Comparison of ENCODE assay signal across 29 mouse cellular contexts in genomic region chr14:32175310-32175709, GRCm38 (mm10). TPM values are rescaled to one million over a fixed set of nuclear protein-coding genes. Genes with fewer than 3 reads are reported as not detected.
A peak's percentile ranks its signal among the peaks of the same experiment; 100 is the strongest.
DNase-seq lines count a peak whose midpoint lies in the region; ATAC-seq and TF ChIP-seq lines count a peak whose summit lies in the region.
"Had no signal": no experiment of that assay in that cellular context is flagged by ENCODE, and none has a peak within 500 bp of the region (broad histone marks: within the 10 kb centered on the region; RNA-seq: fewer than 3 reads in every experiment).

No protein-coding gene starts in this region.

- TF ChIP-seq CTCF in G1E (IDR thresholded peaks at IDR 0.05; ENCODE audit: low read depth, low read length): no peak

- no peak overlapping the region for H3K4me3 ChIP-seq in liver, embryonic 12.5 days
- H3K4me3 ChIP-seq in G1E (ENCODE audit: low read depth, low read length): no peak overlapping the region
- H3K4me3 ChIP-seq: embryonic facial prominence, embryonic 13.5 days; forebrain, embryonic 13.5 days; heart, embryonic 10.5 days; heart, embryonic 15.5 days; hindbrain, embryonic 15.5 days had no signal

- DNase-seq in frontal cortex, postnatal 10 days (ENCODE audit: low spot score in 2 of 2): no peak
- DNase-seq in liver (no peak), G1E (ENCODE audit: low spot score) (no peak)
- no peak for DNase-seq in T-cell, adult 2 months (ENCODE audit: low spot score)
- DNase-seq in spleen, postnatal 10 days (ENCODE audit: low spot score in 2 of 2): no peak
- DNase-seq: adrenal gland, adult 2 months; adrenal gland, postnatal 25 days; B cell, adult 2 months; cerebellum, adult 11 months; cerebellum, adult 8-10 months; cerebellum, postnatal 14 days; forebrain, postnatal 0 days; gastrocnemius, postnatal 36 days; heart, adult 18-20 months; heart, postnatal 36 days had no signal

- H3K4me1 ChIP-seq in liver, embryonic 12.5 days: peaks cover 33% of the 10 kb centered on the region
- peaks cover 34% of the 10 kb centered on the region for H3K4me1 ChIP-seq in G1E (ENCODE audit: insufficient read depth, low read depth, low read length)
- H3K4me1 ChIP-seq: embryonic facial prominence, embryonic 13.5 days; forebrain, embryonic 13.5 days; heart, embryonic 10.5 days; hindbrain, embryonic 15.5 days had no signal

- WGBS in liver, embryonic 12.5 days (ENCODE audit: insufficient replicate concordance): 44% methylated on average over 2 of the region's 2 CpGs

- peak; percentile 57; the same call in 1 of the 2 replicates for ATAC-seq in frontal cortex, adult (ENCODE audit: low TSS enrichment)
- peak; percentile 73 for ATAC-seq in liver, embryonic 12.5 days
- peak; percentile 38; the same call in 1 of the 2 replicates for ATAC-seq in G1E (ENCODE audit: extremely low read depth, insufficient number of reproducible peaks, low FRiP score, poor library complexity, severe bottlenecking)
- ATAC-seq in erythroid progenitor cell, adult 5-6 weeks (replicated peaks; ENCODE audit: low FRiP score, poor library complexity, severe bottlenecking): 0 out of 2 replicates have a peak, but pooled peaks have one; percentile 33
- ATAC-seq: CD4-positive, CD25-positive, alpha-beta regulatory T cell, adult 4 months; forebrain, embryonic 13.5 days; forebrain, postnatal 0 days; Patski had no signal

- no peaks in the 10 kb centered on the region for H3K27me3 ChIP-seq in liver, embryonic 12.5 days (replicated peaks)
- no peaks in the 10 kb centered on the region for H3K27me3 ChIP-seq in G1E (ENCODE audit: insufficient read depth, low read length)
- H3K27me3 ChIP-seq: embryonic facial prominence, embryonic 13.5 days; forebrain, embryonic 13.5 days; heart, embryonic 15.5 days; hindbrain, embryonic 15.5 days; Patski had no signal

- H3K36me3 ChIP-seq in liver, embryonic 12.5 days: peaks cover 77% of the 10 kb centered on the region
- peaks cover 69% of the 10 kb centered on the region for H3K36me3 ChIP-seq in G1E (replicated peaks)

- no peak overlapping the region for H3K9ac ChIP-seq in liver, embryonic 12.5 days
- H3K9ac ChIP-seq: embryonic facial prominence, embryonic 13.5 days; forebrain, embryonic 13.5 days; forebrain, postnatal 0 days; heart, embryonic 15.5 days; hindbrain, embryonic 15.5 days had no signal

- peak overlapping the region; percentile 54; the same call in 1 of the 2 replicates for H3K27ac ChIP-seq in liver, embryonic 12.5 days
- H3K27ac ChIP-seq: embryonic facial prominence, embryonic 13.5 days; forebrain, embryonic 13.5 days; heart, embryonic 10.5 days; heart, embryonic 15.5 days; hindbrain, embryonic 15.5 days had no signal

- no peaks in the 10 kb centered on the region for H3K9me3 ChIP-seq in liver, embryonic 12.5 days (replicated peaks)
- no peaks in the 10 kb centered on the region for H3K9me3 ChIP-seq in G1E (replicated peaks)
- H3K9me3 ChIP-seq: embryonic facial prominence, embryonic 13.5 days; forebrain, embryonic 13.5 days; heart, embryonic 10.5 days; heart, embryonic 15.5 days; hindbrain, embryonic 15.5 days had no signal

- no peak overlapping the region for H3K4me2 ChIP-seq in liver, embryonic 12.5 days
- H3K4me2 ChIP-seq: embryonic facial prominence, embryonic 13.5 days; forebrain, embryonic 13.5 days; heart, embryonic 15.5 days; hindbrain, embryonic 15.5 days had no signal

RNA-seq across cellular contexts. Expression of gene Ncoa4, which starts 15.6 kb away (rescaled TPM):
- 289 and 291 TPM in 2 replicates for polyA plus RNA-seq in liver, embryonic 12.5 days (2016; fragmentation: Nextera tagmentation; extraction: Ambion mirVana)
- 197 and 228 TPM in 2 replicates for total RNA-seq in G1E (2014; fragmentation: Nextera tagmentation)
- 256 and 288 TPM in 2 replicates for total RNA-seq in G1E (2017)
- polyA plus RNA-seq in G1E (2012): 6.6 and 6.8 TPM in 2 replicates
- total RNA-seq in erythroid progenitor cell, adult 5-6 weeks (2015; ENCODE audit: low replicate concordance): 292 and 362 TPM in 2 replicates
- 249 and 315 TPM in 2 replicates for total RNA-seq in erythroid progenitor cell, adult 5-6 weeks (2017; ENCODE audit: low replicate concordance)

RNA-seq across cellular contexts. Expression of gene Timm23, which starts 26.4 kb away (rescaled TPM):
- 280 and 286 TPM in 2 replicates for polyA plus RNA-seq in liver, embryonic 12.5 days (2016; fragmentation: Nextera tagmentation; extraction: Ambion mirVana)
- total RNA-seq in G1E (2014; fragmentation: Nextera tagmentation): 349 and 453 TPM in 2 replicates
- 229 and 240 TPM in 2 replicates for total RNA-seq in G1E (2017)
- 468 and 573 TPM in 2 replicates for polyA plus RNA-seq in G1E (2012)
- total RNA-seq in erythroid progenitor cell, adult 5-6 weeks (2015; ENCODE audit: low replicate concordance): 50.3 and 60.2 TPM in 2 replicates
- 35.0 and 38.0 TPM in 2 replicates for total RNA-seq in erythroid progenitor cell, adult 5-6 weeks (2017; ENCODE audit: low replicate concordance)

RNA-seq across cellular contexts. Expression of gene Parg, which starts 26.4 kb away (rescaled TPM):
- 22.7 and 26.1 TPM in 2 replicates for polyA plus RNA-seq in liver, embryonic 12.5 days (2016; fragmentation: Nextera tagmentation; extraction: Ambion mirVana)
- total RNA-seq in G1E (2014; fragmentation: Nextera tagmentation) (74.7 and 97.6 TPM in 2 replicates), G1E (2017) (105 and 123 TPM in 2 replicates)
- 33.1 and 33.9 TPM in 2 replicates for polyA plus RNA-seq in G1E (2012)
- total RNA-seq in erythroid progenitor cell, adult 5-6 weeks (2015; ENCODE audit: low replicate concordance): 26.3 and 28.1 TPM in 2 replicates
- 61.9 and 69.3 TPM in 2 replicates for total RNA-seq in erythroid progenitor cell, adult 5-6 weeks (2017; ENCODE audit: low replicate concordance)

RNA-seq across cellular contexts. Expression of gene Msmb, which starts 33.5 kb away (rescaled TPM):
- polyA plus RNA-seq in liver, embryonic 12.5 days (2016; fragmentation: Nextera tagmentation; extraction: Ambion mirVana): 0.36 and 0.50 TPM in 2 replicates
- total RNA-seq in G1E (2014; fragmentation: Nextera tagmentation): 2.1 TPM in 1 of 2 replicates, not detected in the other
- total RNA-seq in G1E (2017): 0.41 and 0.44 TPM in 2 replicates
- not detected in 2 replicates for polyA plus RNA-seq in G1E (2012)
- total RNA-seq in erythroid progenitor cell, adult 5-6 weeks (2015; ENCODE audit: low replicate concordance): not detected in 2 replicates
- not detected in 2 replicates for total RNA-seq in erythroid progenitor cell, adult 5-6 weeks (2017; ENCODE audit: low replicate concordance)
- total RNA-seq: adrenal gland, adult 2 months; adrenal gland, postnatal 25 days; forebrain, postnatal 0 days; gastrocnemius, adult 8-10 months; gastrocnemius, postnatal 36 days; heart, adult 18-20 months; heart, postnatal 36 days had no signal
- polyA plus RNA-seq: adrenal gland, adult 2 months; brain, embryonic 14.5 days; CD4-positive, CD25-positive, alpha-beta regulatory T cell, adult 4 months; cortical plate, adult 2 months; embryonic facial prominence, embryonic 13.5 days; forebrain, embryonic 13.5 days; forebrain, postnatal 0 days; heart, embryonic 10.5 days; heart, embryonic 15.5 days; hindbrain, embryonic 11.5 days; hindbrain, embryonic 15.5 days; Patski had no signal
